Mouse (Mus musculus) forebrain, embryonic 10.5 days (tissue): ENCODE results near the gene Lrp3. TPM values are rescaled to one million over a fixed set of nuclear protein-coding genes. Genes with fewer than 3 reads are reported as not detected.
"Not testable (repeated sequence)": the region's sequence is repeated elsewhere in the genome, so short reads cannot be mapped to it uniquely, and the experiment has no call there.

ENCODE experiments used
- DNase-seq: peaks from one replicate; pipeline ENCODE4 v3.0.0-alpha.2; 2017; ENCODE audit warnings: low spot score; ENCODE audit errors: extremely low spot score
- H3K27ac ChIP-seq: fragments of 300-500 bp; sonication (generic); 2 replicates; pipeline ENCODE4 v1.5.1; 2016; ENCODE audit warnings: mild to moderate bottlenecking
- H3K27me3 ChIP-seq: fragments of 300-500 bp; sonication (generic); 2 replicates; pipeline ENCODE4 v1.6.1; 2016; ENCODE audit warnings: mild to moderate bottlenecking; ENCODE audit not compliant: poor library complexity, severe bottlenecking
- H3K36me3 ChIP-seq: fragments of 300-500 bp; sonication (generic); replicated peaks from 2 replicates; pipeline ENCODE4 v1.6.1; 2016; ENCODE audit warnings: mild to moderate bottlenecking, moderate library complexity
- H3K4me1 ChIP-seq: fragments of 300-500 bp; sonication (generic); 2 replicates; pipeline ENCODE4 v1.6.1; 2016
- H3K4me3 ChIP-seq: fragments of 300-500 bp; sonication (generic); 2 replicates; pipeline ENCODE4 v1.5.1; 2016; ENCODE audit warnings: mild to moderate bottlenecking, moderate library complexity
- H3K9me3 ChIP-seq: fragments of 300-500 bp; sonication (generic); 2 replicates; pipeline ENCODE4 v1.6.1; 2016; ENCODE audit warnings: mild to moderate bottlenecking, moderate library complexity
- WGBS: fragments of 180-500 bp; shearing (Covaris S2); methylation state at CpG from one replicate; pipeline ENCODE4 v1.1.7; 2016; 5-methylcytosine and 5-hydroxymethylcytosine counted together
- polyA plus RNA-seq: library from polyadenylated mRNA; unstranded; fragments of >200 nt; fragmentation: Nextera tagmentation; extraction: Ambion mirVana; gene quantifications from 2 replicates; pipeline ENCODE4 v1.2.1, GENCODE M21; 2016

Lrp3 gene
- 11.5 and 11.9 TPM in 2 replicates for polyA plus RNA-seq

- peaks cover 23% of the 10 kb centered on the region for H3K27me3 ChIP-seq
- H3K9me3 ChIP-seq, result no peaks in the 10 kb centered on the region
- H3K27ac ChIP-seq, result peak within 1 kb of the TSS; percentile 95
- peak within 1 kb of the TSS; percentile 85 for H3K4me3 ChIP-seq
- WGBS, result under 1% methylated on average over 53 of the region's 53 CpGs
- peaks cover 32% of the 10 kb centered on the region for H3K36me3 ChIP-seq
- H3K4me1 ChIP-seq, result peaks cover 36% of the 10 kb centered on the region
- DNase-seq, result peak; percentile 68
Measured at GRCm38 (mm10) chr7:35215225-35215624, at the start of gene Lrp3. Gene Lrp3, minus strand, starts transcription at chr7:35215498.

GRCm38 (mm10) chr7:35264746-35265145 lies 49.4 kb upstream of the Lrp3 start:
- peaks cover 1% of the 10 kb centered on the region; the same call in 1 of the 2 replicates for H3K9me3 ChIP-seq
- 9% methylated on average over 7 of the region's 7 CpGs for WGBS
- no peaks in the 10 kb centered on the region for H3K36me3 ChIP-seq
- H3K4me1 ChIP-seq, result peaks cover 7% of the 10 kb centered on the region
- H3K27me3 ChIP-seq, result no peaks in the 10 kb centered on the region
- no peak overlapping the region for H3K4me3 ChIP-seq
- DNase-seq, result peak; percentile 63
- H3K27ac ChIP-seq, result no peak overlapping the region

- Histone ChIP-seq H3K4me3 (no peak overlapping the region), H3K36me3 (no peaks in the 10 kb centered on the region), H3K4me1 (no peaks in the 10 kb centered on the region), H3K9me3 (peaks cover 6% of the 10 kb centered on the region), H3K27me3 (no peaks in the 10 kb centered on the region), H3K27ac (no peak overlapping the region)
- WGBS, result 83% methylated on average over 15 of the region's 15 CpGs
- no peak for DNase-seq
Measured at GRCm38 (mm10) chr7:35263595-35264489, 48.5 kb upstream of the Lrp3 start.

DNA sequence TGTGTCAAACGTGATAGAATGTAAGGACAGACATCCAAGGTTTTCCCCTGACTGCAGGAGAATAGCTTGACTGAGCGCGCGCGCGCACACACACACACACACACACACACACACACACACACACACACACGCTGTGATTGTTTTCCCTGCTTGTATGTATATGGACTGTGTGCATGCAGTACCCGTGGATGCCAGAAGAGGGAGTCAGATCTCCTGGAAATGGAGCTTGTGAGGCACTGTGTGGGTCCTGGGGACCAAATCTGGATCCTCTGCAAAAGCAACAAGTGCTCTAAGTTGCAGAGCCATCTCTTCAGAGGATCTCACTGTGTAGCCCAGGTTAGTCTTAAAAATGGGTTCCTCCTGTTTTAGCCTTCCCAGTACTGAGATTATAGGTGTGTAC lies 44.1 kb upstream of the Lrp3 start:
- Histone ChIP-seq H3K4me1 (no peaks in the 10 kb centered on the region), H3K27ac (no peak overlapping the region), H3K4me3 (no peak overlapping the region), H3K27me3 (no peaks in the 10 kb centered on the region), H3K36me3 (no peaks in the 10 kb centered on the region), H3K9me3 (peaks cover 6% of the 10 kb centered on the region; the same call in 1 of the 2 replicates)
- 84% methylated on average over 8 of the region's 8 CpGs for whole genome bisulfite sequencing
- DNase-seq, result no peak

DNA sequence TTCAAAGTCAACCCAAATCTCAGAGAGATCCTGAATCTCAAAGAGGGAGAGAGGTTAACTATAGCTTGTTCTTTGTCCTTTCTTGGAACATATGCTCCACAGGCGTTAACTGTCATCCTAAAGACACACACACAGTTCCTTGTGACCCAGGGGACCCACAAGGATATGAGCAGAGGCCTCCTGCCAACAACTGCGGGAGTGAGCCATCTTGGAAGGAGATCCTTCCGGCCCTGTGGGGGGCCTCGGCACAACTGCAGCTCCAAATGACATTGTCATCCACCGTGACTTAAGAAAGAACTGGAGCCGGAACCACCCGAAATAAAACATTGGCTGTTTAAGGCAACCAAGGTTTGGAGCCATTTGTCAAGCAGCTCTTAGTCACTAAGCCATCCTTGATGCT lies 43.0 kb upstream of the Lrp3 start:
- WGBS, result 72% methylated on average over 7 of the region's 7 CpGs

GRCm38 (mm10) chr7:35252041-35252558 lies 36.8 kb upstream of the Lrp3 start:
- H3K27ac ChIP-seq, result peak overlapping the region; percentile 51; the same call in 1 of the 2 replicates
- no peaks in the 10 kb centered on the region for H3K36me3 ChIP-seq
- WGBS, result 13% methylated on average over 13 of the region's 13 CpGs
- peaks cover 7% of the 10 kb centered on the region for H3K4me1 ChIP-seq
- DNase-seq, result peak; percentile 42
- peak overlapping the region; percentile 44 for H3K4me3 ChIP-seq
- H3K27me3 ChIP-seq, result no peaks in the 10 kb centered on the region
- H3K9me3 ChIP-seq, result no peaks in the 10 kb centered on the region

More for the DNA sequence above, 43.0 kb upstream of the Lrp3 start:
- Histone ChIP-seq H3K36me3 (no peaks in the 10 kb centered on the region), H3K4me1 (no peaks in the 10 kb centered on the region), H3K9me3 (peaks cover 6% of the 10 kb centered on the region; the same call in 1 of the 2 replicates), H3K27ac (no peak overlapping the region), H3K27me3 (no peaks in the 10 kb centered on the region), H3K4me3 (no peak overlapping the region)
- no peak for DNase-seq

GRCm38 (mm10) chr7:35237935-35238334 lies 22.6 kb upstream of the Lrp3 start:
- not testable (repeated sequence) for H3K9me3 ChIP-seq, H3K4me3 ChIP-seq, H3K27ac ChIP-seq, H3K36me3 ChIP-seq, DNase-seq, H3K27me3 ChIP-seq
- peaks cover 20% of the 10 kb centered on the region for H3K4me1 ChIP-seq
- WGBS, result 84% methylated on average over 3 of the region's 3 CpGs

GRCm38 (mm10) chr7:35235308-35235707 lies 20.0 kb upstream of the Lrp3 start:
- Histone ChIP-seq H3K27ac (peak overlapping the region; percentile 91), H3K36me3 (no peaks in the 10 kb centered on the region), H3K9me3 (peaks cover 9% of the 10 kb centered on the region; the same call in 1 of the 2 replicates), H3K4me3 (peak overlapping the region; percentile 66), H3K27me3 (no peaks in the 10 kb centered on the region), H3K4me1 (peaks cover 24% of the 10 kb centered on the region)
- DNase-seq, result peak; percentile 75
- 16% methylated on average over 9 of the region's 9 CpGs for WGBS

- Histone ChIP-seq H3K4me1 (peaks cover 24% of the 10 kb centered on the region), H3K9me3 (peaks cover 9% of the 10 kb centered on the region; the same call in 1 of the 2 replicates), H3K36me3 (no peaks in the 10 kb centered on the region), H3K27me3 (no peaks in the 10 kb centered on the region), H3K4me3 (peak overlapping the region; percentile 66), H3K27ac (peak overlapping the region; percentile 91)
- DNase-seq, result peak; percentile 100
- WGBS, result under 1% methylated on average over 45 of the region's 45 CpGs
Measured at GRCm38 (mm10) chr7:35234361-35235245, 19.3 kb upstream of the Lrp3 start.

DNA sequence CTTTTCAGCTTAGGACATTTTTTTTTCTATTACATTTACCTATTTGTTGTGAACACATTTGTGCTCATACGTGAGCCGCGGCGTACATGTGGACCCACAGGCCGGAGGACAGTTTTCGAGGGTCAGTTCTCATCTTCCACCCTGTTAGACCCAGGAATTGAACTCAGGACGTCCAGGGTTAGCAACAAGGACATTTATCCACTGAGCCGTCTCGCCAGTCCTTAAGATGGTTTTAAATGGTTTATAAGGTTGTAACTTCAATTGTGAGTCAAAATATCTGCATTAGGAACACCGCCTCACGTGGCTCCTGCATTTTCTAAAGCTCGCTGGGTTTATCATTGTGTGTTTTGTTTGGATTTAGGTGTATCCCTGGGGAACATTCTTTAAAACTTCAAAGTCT lies 18.6 kb upstream of the Lrp3 start:
- Histone ChIP-seq H3K36me3 (no peaks in the 10 kb centered on the region), H3K4me1 (peaks cover 24% of the 10 kb centered on the region), H3K27ac (peak overlapping the region; percentile 90), H3K9me3 (peaks cover 9% of the 10 kb centered on the region; the same call in 1 of the 2 replicates), H3K27me3 (no peaks in the 10 kb centered on the region), H3K4me3 (peak overlapping the region; percentile 66)
- DNase-seq, result no peak
- WGBS, result 44% methylated on average over 12 of the region's 12 CpGs

GRCm38 (mm10) chr7:35232796-35233455 lies 17.6 kb upstream of the Lrp3 start:
- DNase-seq, result no peak
- H3K27me3 ChIP-seq, result no peaks in the 10 kb centered on the region
- no peak overlapping the region for H3K27ac ChIP-seq
- H3K9me3 ChIP-seq, result peaks cover 9% of the 10 kb centered on the region; the same call in 1 of the 2 replicates
- H3K4me3 ChIP-seq, result no peak overlapping the region; the same call in 1 of the 2 replicates
- no peaks in the 10 kb centered on the region for H3K36me3 ChIP-seq
- WGBS, result 28% methylated on average over 13 of the region's 13 CpGs
- peaks cover 24% of the 10 kb centered on the region for H3K4me1 ChIP-seq

- Histone ChIP-seq H3K9me3 (peaks cover 9% of the 10 kb centered on the region; the same call in 1 of the 2 replicates), H3K4me3 (no peak overlapping the region), H3K27ac (no peak overlapping the region), H3K27me3 (no peaks in the 10 kb centered on the region), H3K36me3 (no peaks in the 10 kb centered on the region), H3K4me1 (peaks cover 18% of the 10 kb centered on the region)
- 75% methylated on average over 3 of the region's 3 CpGs for WGBS
- DNase-seq, result no peak
Measured at GRCm38 (mm10) chr7:35230333-35230732, 15.0 kb upstream of the Lrp3 start.
